8 mouse cellular contexts compared by ENCODE assay signal in the genomic region with DNA sequence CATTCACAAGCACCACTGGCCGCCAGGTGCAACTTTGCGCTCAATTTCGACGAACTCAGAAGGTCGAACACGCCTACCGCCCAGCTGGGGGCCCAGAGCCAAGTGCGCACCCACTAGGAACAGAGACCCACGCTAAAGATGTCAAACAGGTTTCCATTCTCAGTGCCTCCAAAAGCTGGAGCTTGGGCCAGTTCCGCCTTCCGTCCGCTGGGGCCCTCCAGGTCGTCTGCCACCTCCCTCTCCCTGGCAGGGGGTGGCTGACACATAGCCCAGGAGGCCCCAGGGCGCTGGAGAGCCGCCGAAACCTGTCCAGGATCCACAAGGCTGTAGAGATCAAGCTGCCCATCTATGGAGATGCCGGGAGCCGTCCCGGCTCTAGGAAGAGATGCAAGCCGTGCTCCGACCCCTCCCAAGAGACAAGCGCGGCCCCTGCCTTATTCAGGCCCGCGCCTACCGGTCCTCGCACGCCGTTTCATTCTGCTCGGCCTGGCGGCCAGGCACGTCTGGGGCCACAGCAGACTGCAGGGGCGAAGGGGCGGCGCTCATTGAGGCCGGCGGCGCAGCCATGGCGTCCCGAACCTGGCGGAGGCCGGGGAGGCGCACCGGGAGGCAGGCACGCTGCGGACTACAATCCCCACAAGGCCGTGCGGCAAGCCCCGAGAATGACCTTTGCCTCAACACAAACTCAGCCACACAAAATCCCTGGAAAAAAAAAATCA. TPM values are rescaled to one million over a fixed set of nuclear protein-coding genes. Genes with fewer than 3 reads are reported as not detected.
A peak's percentile ranks its signal among the peaks of the same experiment; 100 is the strongest.
DNase-seq lines count a peak whose midpoint lies in the region; ATAC-seq lines count a peak whose summit lies in the region.

No protein-coding gene starts in this region.

- no peaks in the 10 kb centered on the region for H3K9me3 ChIP-seq in hindbrain, embryonic 15.5 days

- H3K4me3 ChIP-seq in hindbrain, embryonic 15.5 days, result peak overlapping the region; percentile 62

- peak; percentile 87 for DNase-seq in gastrocnemius, adult 18-20 months (ENCODE audit: low spot score)
- peak; percentile 78 for DNase-seq in left cerebral cortex, adult 11 months (ENCODE audit: low spot score)
- DNase-seq in lung, postnatal 25 days (ENCODE audit: low spot score), result peak; percentile 87
- DNase-seq in ovary, postnatal 36 days (ENCODE audit: low spot score), result peak; percentile 85
- DNase-seq in thymus, postnatal 4 days, result peak; percentile 91

- peak overlapping the region; percentile 98 for H3K4me2 ChIP-seq in hindbrain, embryonic 15.5 days

- H3K4me1 ChIP-seq in hindbrain, embryonic 15.5 days (replicated peaks), result peaks cover 58% of the 10 kb centered on the region

- no peaks in the 10 kb centered on the region for H3K27me3 ChIP-seq in hindbrain, embryonic 15.5 days

- H3K27ac ChIP-seq in hindbrain, embryonic 15.5 days (replicated peaks), result peak overlapping the region; percentile 93

- H3K36me3 ChIP-seq in hindbrain, embryonic 15.5 days, result peaks cover 31% of the 10 kb centered on the region

- peak overlapping the region; percentile 89 for H3K9ac ChIP-seq in hindbrain, embryonic 15.5 days

- ATAC-seq in activated CD4-positive, CD25-positive, alpha-beta regulatory T cell, adult 4 months, result peak; percentile 63
- ATAC-seq in common myeloid progenitor, adult 5-6 weeks (replicated peaks; ENCODE audit: low read depth, poor library complexity, severe bottlenecking), result peak; percentile 59
- peak; percentile 77 for ATAC-seq in hindbrain, embryonic 15.5 days (ENCODE audit: low FRiP score, low read depth)

- under 1% methylated on average over 49 of the region's 49 CpGs for WGBS in hindbrain, embryonic 15.5 days

RNA-seq across cellular contexts. Expression of a gene that starts 3.1 kb away (rescaled TPM):
- 100 to 1,000 TPM; 111 to 136 TPM for polyA plus RNA-seq in activated CD4-positive, CD25-positive, alpha-beta regulatory T cell, adult 4 months (2017; shearing (Covaris generic))
- 50.7 and 75.4 TPM in 2 replicates for total RNA-seq in common myeloid progenitor, adult 5-6 weeks (2017)
- 10 to 100 TPM; 23.2 to 23.4 TPM for total RNA-seq in gastrocnemius, adult 18-20 months (2021)
- polyA plus RNA-seq in hindbrain, embryonic 15.5 days (2015; fragmentation: Nextera tagmentation; extraction: Ambion mirVana), result 61.2 and 62.0 TPM in 2 replicates

RNA-seq across cellular contexts. Expression of a gene that starts 10.1 kb away (rescaled TPM):
- 10 to 100 TPM; 69.3 to 69.5 TPM for polyA plus RNA-seq in activated CD4-positive, CD25-positive, alpha-beta regulatory T cell, adult 4 months (2017; shearing (Covaris generic))
- 79.0 and 94.9 TPM in 2 replicates for total RNA-seq in common myeloid progenitor, adult 5-6 weeks (2017)
- total RNA-seq in gastrocnemius, adult 18-20 months (2021), result 10 to 100 TPM; 30.8 to 34.2 TPM
- 59.3 and 60.3 TPM in 2 replicates for polyA plus RNA-seq in hindbrain, embryonic 15.5 days (2015; fragmentation: Nextera tagmentation; extraction: Ambion mirVana)

RNA-seq across cellular contexts. Expression of a gene that starts 11.0 kb away (rescaled TPM):
- polyA plus RNA-seq in activated CD4-positive, CD25-positive, alpha-beta regulatory T cell, adult 4 months (2017; shearing (Covaris generic)), result 10 to 100 TPM; 20.3 to 26.9 TPM
- total RNA-seq in common myeloid progenitor, adult 5-6 weeks (2017), result 16.3 and 26.4 TPM in 2 replicates
- 10 to 100 TPM; 13.5 to 18.0 TPM for total RNA-seq in gastrocnemius, adult 18-20 months (2021)
- 82.9 and 94.0 TPM in 2 replicates for polyA plus RNA-seq in hindbrain, embryonic 15.5 days (2015; fragmentation: Nextera tagmentation; extraction: Ambion mirVana)

RNA-seq across cellular contexts. Expression of a gene that starts 17.5 kb away (rescaled TPM):
- 10 to 100 TPM in 1 of 2 experiments, 1 to 10 TPM in 1; 8.7 to 12.5 TPM for polyA plus RNA-seq in activated CD4-positive, CD25-positive, alpha-beta regulatory T cell, adult 4 months (2017; shearing (Covaris generic))
- total RNA-seq in common myeloid progenitor, adult 5-6 weeks (2017), result 0.87 and 1.8 TPM in 2 replicates
- 1 to 10 TPM; 1.3 to 3.2 TPM for total RNA-seq in gastrocnemius, adult 18-20 months (2021)
- 186 and 200 TPM in 2 replicates for polyA plus RNA-seq in hindbrain, embryonic 15.5 days (2015; fragmentation: Nextera tagmentation; extraction: Ambion mirVana)

Comparison
In these comparisons a context has a peak if more than half of its experiments do, and no peak if none do; other contexts are left out.
1. Peak in every context shown above with its lines: DNase-seq, ATAC-seq, H3K4me3 ChIP-seq and H3K27ac ChIP-seq.